Comparison of ENCODE assay signal across 19 mouse cellular contexts in the genomic region with DNA sequence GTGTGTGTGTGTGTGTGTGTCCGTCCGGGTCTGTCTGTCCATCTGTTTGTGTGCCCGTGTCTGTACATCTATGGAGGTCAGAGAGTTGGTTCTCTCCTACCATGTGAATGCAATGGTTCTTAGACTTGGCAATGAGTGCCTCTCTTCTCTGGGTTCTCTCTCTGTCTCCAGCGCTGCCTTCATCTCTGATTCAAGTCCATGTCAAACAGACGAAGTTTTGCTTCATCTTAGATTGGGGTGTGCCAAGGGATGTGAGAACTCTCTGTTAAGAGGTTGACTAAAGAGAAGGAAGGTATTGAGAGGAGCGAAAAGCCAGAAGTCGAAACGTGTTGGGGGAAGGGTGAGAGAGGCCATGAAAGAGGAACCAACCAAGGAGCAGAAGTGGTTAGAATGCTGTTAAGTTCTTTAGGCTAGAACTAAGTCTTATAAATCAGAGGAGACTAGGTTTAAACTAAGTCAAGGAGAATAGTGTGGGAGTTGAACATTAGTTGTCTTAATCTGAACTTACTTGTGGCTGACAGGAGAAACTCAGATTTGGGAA. TPM values are rescaled to one million over a fixed set of nuclear protein-coding genes. Genes with fewer than 3 reads are reported as not detected.
DNase-seq lines count a peak whose midpoint lies in the region; ATAC-seq and TF ChIP-seq lines count a peak whose summit lies in the region.
"Had no signal": no experiment of that assay in that cellular context is flagged by ENCODE, and none has a peak within 500 bp of the region (broad histone marks: within the 10 kb centered on the region; RNA-seq: fewer than 3 reads in every experiment).

No protein-coding gene starts in this region.

- 41% methylated on average over 8 of the region's 8 CpGs for WGBS in liver, postnatal 0 days (ENCODE audit: insufficient replicate concordance)
- WGBS in forebrain, embryonic 11.5 days = 82% methylated on average over 8 of the region's 8 CpGs
- WGBS in cerebellum, adult 2 months = 76% methylated on average over 8 of the region's 8 CpGs

- no peak for TF ChIP-seq POLR2A in cerebellum, adult 2 months (IDR thresholded peaks at IDR 0.05; ENCODE audit: borderline replicate concordance, insufficient read depth, low read length)

- H3K36me3 ChIP-seq in liver, postnatal 0 days (replicated peaks; ENCODE audit: insufficient read depth, low read length) = peaks cover 8% of the 10 kb centered on the region; the same call in 1 of the 2 replicates
- no peaks in the 10 kb centered on the region for H3K36me3 ChIP-seq in forebrain, embryonic 11.5 days (ENCODE audit: control insufficient read depth, insufficient read depth, low read length)

- H3K4me1 ChIP-seq in liver, postnatal 0 days (ENCODE audit: insufficient read depth) = no peaks in the 10 kb centered on the region
- no peaks in the 10 kb centered on the region for H3K4me1 ChIP-seq in forebrain, embryonic 11.5 days (replicated peaks; ENCODE audit: control insufficient read depth, insufficient read depth, low read length)
- H3K4me1 ChIP-seq in cerebellum, adult 2 months (ENCODE audit: control insufficient read depth, insufficient read depth, low read length) = peaks cover 2% of the 10 kb centered on the region; the same call in 1 of the 2 replicates
- H3K4me1 ChIP-seq: kidney, embryonic 15.5 days; neural tube, embryonic 12.5 days had no signal

- H3K27ac ChIP-seq in liver, postnatal 0 days (ENCODE audit: low read depth) = peak overlapping the region; percentile 37; the same call in 1 of the 2 replicates
- H3K27ac ChIP-seq in forebrain, embryonic 11.5 days (ENCODE audit: low read depth, low read length) = no peak overlapping the region
- no peak overlapping the region for H3K27ac ChIP-seq in cerebellum, adult 2 months (ENCODE audit: insufficient read depth, low read length)
- H3K27ac ChIP-seq: heart, adult 2 months; hindbrain, embryonic 14.5 days; kidney, embryonic 15.5 days; neural tube, embryonic 12.5 days had no signal

- no peak overlapping the region for H3K4me3 ChIP-seq in liver, postnatal 0 days (ENCODE audit: low read depth, low read length)
- no peak overlapping the region for H3K4me3 ChIP-seq in forebrain, embryonic 11.5 days (ENCODE audit: low read depth, low read length)
- H3K4me3 ChIP-seq in cerebellum, adult 2 months (replicated peaks; ENCODE audit: insufficient read depth, low read depth, low read length) = no peak overlapping the region
- H3K4me3 ChIP-seq: heart, adult 2 months; kidney, embryonic 15.5 days; neural tube, embryonic 12.5 days had no signal

- H3K9me3 ChIP-seq in liver, postnatal 0 days (ENCODE audit: low read length) = no peaks in the 10 kb centered on the region
- H3K9me3 ChIP-seq in forebrain, embryonic 11.5 days (ENCODE audit: control insufficient read depth, low read length) = no peaks in the 10 kb centered on the region
- H3K9me3 ChIP-seq: kidney, embryonic 15.5 days; neural tube, embryonic 12.5 days had no signal

- TF ChIP-seq EP300 in liver, postnatal 0 days (IDR thresholded peaks at IDR 0.05; ENCODE audit: low read depth) = no peak

- H3K4me2 ChIP-seq in liver, postnatal 0 days (ENCODE audit: low read depth, low read length) = no peak overlapping the region
- H3K4me2 ChIP-seq in forebrain, embryonic 11.5 days (ENCODE audit: low read depth, low read length, severe bottlenecking) = no peak overlapping the region
- H3K4me2 ChIP-seq: hindbrain, embryonic 14.5 days; kidney, embryonic 15.5 days; midbrain, embryonic 11.5 days; neural tube, embryonic 12.5 days had no signal

- no peak overlapping the region for H3K9ac ChIP-seq in liver, postnatal 0 days (replicated peaks)
- H3K9ac ChIP-seq in forebrain, embryonic 11.5 days (ENCODE audit: low read length) = no peak overlapping the region
- H3K9ac ChIP-seq: forebrain, postnatal 0 days; hindbrain, embryonic 14.5 days; kidney, embryonic 15.5 days; neural tube, embryonic 12.5 days had no signal

- DNase-seq in 416B (ENCODE audit: low read depth) (peak; percentile 41), A20 (ENCODE audit: low read depth, low spot score) (peak; percentile 85)
- peak; percentile 26 for DNase-seq in liver, postnatal 0 days
- no peak for DNase-seq in adrenal gland, adult (ENCODE audit: inconsistent age in 2 of 2, low spot score in 1 of 2)
- no peak for DNase-seq in forebrain, embryonic 11.5 days (ENCODE audit: low spot score)
- DNase-seq in cerebellum, adult 2 months = no peak
- DNase-seq: adrenal gland, postnatal 10 days; cerebellum, postnatal 10 days; forebrain, postnatal 0 days; layer of hippocampus, postnatal 36 days; right cerebral cortex, postnatal 25 days had no signal

- ATAC-seq in liver, postnatal 0 days = peak; percentile 33; the same call in 1 of the 2 replicates
- ATAC-seq in neutrophil, adult 5-6 weeks (ENCODE audit: extremely low read depth, insufficient number of reproducible peaks, low FRiP score, poor library complexity, severe bottlenecking) = peak; percentile 87
- no peak for ATAC-seq in forebrain, embryonic 11.5 days (replicated peaks; ENCODE audit: low FRiP score)
- ATAC-seq: forebrain, postnatal 0 days had no signal

- no peaks in the 10 kb centered on the region for H3K27me3 ChIP-seq in liver, postnatal 0 days (ENCODE audit: insufficient read depth, low read length)
- no peaks in the 10 kb centered on the region for H3K27me3 ChIP-seq in forebrain, embryonic 11.5 days (ENCODE audit: control insufficient read depth, insufficient read depth, low read length)
- no peaks in the 10 kb centered on the region for H3K27me3 ChIP-seq in cerebellum, adult 2 months (ENCODE audit: control insufficient read depth, insufficient read depth, low read length)
- H3K27me3 ChIP-seq: kidney, embryonic 15.5 days; neural tube, embryonic 12.5 days had no signal

- no peak for TF ChIP-seq CTCF in liver, postnatal 0 days (IDR thresholded peaks at IDR 0.05; ENCODE audit: low read depth)
- TF ChIP-seq CTCF in cerebellum, adult 2 months (IDR thresholded peaks at IDR 0.05; ENCODE audit: borderline replicate concordance, insufficient read depth, low read depth, low read length) = no peak

RNA-seq across cellular contexts. Expression of a gene that starts 21.7 kb away (rescaled TPM):
- polyA plus RNA-seq in liver, postnatal 0 days (2015; fragmentation: Nextera tagmentation; extraction: Ambion mirVana) = 4.6 and 4.7 TPM in 2 replicates
- 223 and 224 TPM in 2 replicates for total RNA-seq in neutrophil, adult 5-6 weeks (2017)
- polyA plus RNA-seq in forebrain, embryonic 11.5 days (2014; fragmentation: Nextera tagmentation; extraction: Ambion mirVana) = 20.6 and 23.5 TPM in 2 replicates
- polyA plus RNA-seq in cerebellum, adult 2 months (2012; rRNA removed) = 33.8 and 34.0 TPM in 2 replicates

RNA-seq across cellular contexts. Expression of a gene that starts 40.3 kb away (rescaled TPM):
- polyA plus RNA-seq in liver, postnatal 0 days (2015; fragmentation: Nextera tagmentation; extraction: Ambion mirVana) = 5.5 and 5.6 TPM in 2 replicates
- 9.8 and 12.0 TPM in 2 replicates for total RNA-seq in neutrophil, adult 5-6 weeks (2017)
- polyA plus RNA-seq in forebrain, embryonic 11.5 days (2014; fragmentation: Nextera tagmentation; extraction: Ambion mirVana) = 8.8 and 9.9 TPM in 2 replicates
- 14.3 and 17.7 TPM in 2 replicates for polyA plus RNA-seq in cerebellum, adult 2 months (2012; rRNA removed)

RNA-seq across cellular contexts. Expression of a gene that starts 54.5 kb away (rescaled TPM):
- polyA plus RNA-seq in liver, postnatal 0 days (2015; fragmentation: Nextera tagmentation; extraction: Ambion mirVana) = not detected in 2 replicates
- total RNA-seq in neutrophil, adult 5-6 weeks (2017) = 2.4 and 4.1 TPM in 2 replicates
- 1.2 TPM in 1 of 2 replicates, not detected in the other for polyA plus RNA-seq in forebrain, embryonic 11.5 days (2014; fragmentation: Nextera tagmentation; extraction: Ambion mirVana)
- not detected in 2 replicates for polyA plus RNA-seq in cerebellum, adult 2 months (2012; rRNA removed)
- total RNA-seq: adrenal gland, postnatal 10 days; forebrain, postnatal 0 days; heart, adult 2 months had no signal
- polyA plus RNA-seq: embryonic facial prominence, embryonic 14.5 days; heart, adult 2 months; hindbrain, embryonic 14.5 days; kidney, embryonic 15.5 days; limb, embryonic 14.5 days; midbrain, embryonic 11.5 days; neural tube, embryonic 12.5 days had no signal

RNA-seq across cellular contexts. Expression of a gene that starts 54.5 kb away (rescaled TPM):
- polyA plus RNA-seq in liver, postnatal 0 days (2015; fragmentation: Nextera tagmentation; extraction: Ambion mirVana) = 77.5 and 77.7 TPM in 2 replicates
- 145 and 154 TPM in 2 replicates for total RNA-seq in neutrophil, adult 5-6 weeks (2017)
- 309 and 337 TPM in 2 replicates for polyA plus RNA-seq in forebrain, embryonic 11.5 days (2014; fragmentation: Nextera tagmentation; extraction: Ambion mirVana)
- polyA plus RNA-seq in cerebellum, adult 2 months (2012; rRNA removed) = 36.1 and 41.1 TPM in 2 replicates

Comparison
In these comparisons a context has a peak if more than half of its experiments do, and no peak if none do; other contexts are left out.
1. DNase-seq: peak in 416B (single experiment), A20 (single experiment) and liver, postnatal 0 days (single experiment); none in adrenal gland, adult (0 of 2), forebrain, embryonic 11.5 days (single experiment) and cerebellum, adult 2 months (0 of 2).